Mouse (Mus musculus) megakaryocyte, embryonic 14.5 days (primary cell): ENCODE results near the gene Lhfpl3. TPM values are rescaled to one million over a fixed set of nuclear protein-coding genes. Genes with fewer than 3 reads are reported as not detected.
A peak's percentile ranks its signal among the peaks of the same experiment; 100 is the strongest.
"Not testable (repeated sequence)": the region's sequence is repeated elsewhere in the genome, so short reads cannot be mapped to it uniquely, and the experiment has no call there.

Experiments used
- H3K27me3 ChIP-seq: replicated peaks from 2 replicates; pipeline ENCODE3; 2012; ENCODE audit warnings: inconsistent platforms
- H3K36me3 ChIP-seq: replicated peaks from 2 replicates; pipeline ENCODE3; 2012; ENCODE audit warnings: low read length, inconsistent platforms, mixed read lengths
- H3K4me1 ChIP-seq: 2 replicates; pipeline ENCODE4 v1.6.1; 2012; ENCODE audit warnings: inconsistent platforms
- H3K4me3 ChIP-seq: replicated peaks from 2 replicates; pipeline ENCODE3; 2012; ENCODE audit warnings: moderate library complexity, mild to moderate bottlenecking, inconsistent platforms
- H3K9me3 ChIP-seq: 2 replicates; pipeline ENCODE4 v1.6.1; 2012; ENCODE audit warnings: inconsistent platforms
- FLI1 ChIP-seq: IDR thresholded peaks from 2 replicates; pipeline ENCODE4 v1.6.1; 2012; ENCODE audit warnings: low read length, inconsistent platforms, mixed read lengths
- GATA1 ChIP-seq: IDR thresholded peaks from 3 replicates; pipeline ENCODE4 v1.6.1; 2012; ENCODE audit warnings: mixed read lengths, low read length, inconsistent platforms, borderline replicate concordance
- polyA plus RNA-seq: library from polyadenylated mRNA; stranded (reverse); fragments of >175 nt; gene quantifications from 2 replicates; pipeline ENCODE4 v1.2.3, GENCODE M21; 2012; ENCODE audit warnings: low replicate concordance; ENCODE audit not compliant: insufficient read depth

Lhfpl3 gene
- polyA plus RNA-seq: not detected in 2 replicates

DNA sequence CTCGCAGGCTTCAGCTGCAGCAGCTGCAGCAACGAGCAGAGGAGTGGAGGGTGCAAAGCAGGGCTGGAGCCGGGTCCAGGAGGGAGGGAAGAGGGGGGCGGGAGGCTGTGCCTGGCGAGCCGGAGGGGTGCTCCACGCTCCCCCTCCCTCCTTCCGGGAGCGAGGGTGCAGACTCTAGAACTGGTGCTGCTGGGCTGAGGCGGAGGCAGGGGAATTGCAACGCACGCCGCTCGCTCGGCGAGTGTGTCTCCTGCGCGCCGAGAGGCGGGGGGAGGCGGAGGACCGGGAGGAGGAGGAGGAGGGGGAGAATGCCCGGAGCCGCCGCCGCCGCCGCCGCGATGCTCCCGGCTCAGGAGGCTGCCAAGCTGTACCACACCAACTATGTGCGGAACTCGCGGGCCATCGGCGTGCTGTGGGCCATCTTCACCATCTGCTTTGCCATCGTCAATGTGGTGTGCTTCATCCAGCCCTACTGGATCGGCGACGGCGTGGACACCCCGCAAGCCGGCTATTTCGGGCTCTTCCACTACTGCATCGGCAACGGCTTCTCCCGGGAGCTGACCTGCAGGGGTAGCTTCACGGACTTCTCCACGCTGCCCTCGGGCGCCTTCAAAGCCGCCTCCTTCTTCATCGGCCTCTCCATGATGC, at the start of gene Lhfpl3:
TSS of gene Lhfpl3 (plus strand) at position 175 of the 648 bp plus-strand sequence.
- H3K9me3 ChIP-seq: 0 out of 2 replicates have a peak, but pooled peaks cover 4% of the 10 kb centered on the region
- H3K27me3 ChIP-seq: peaks cover 44% of the 10 kb centered on the region
- H3K4me1 ChIP-seq: peaks cover 26% of the 10 kb centered on the region
- no peaks in the 10 kb centered on the region for H3K36me3 ChIP-seq
- no peak for TF ChIP-seq FLI1
- no peak for TF ChIP-seq GATA1
- H3K4me3 ChIP-seq: peak within 1 kb of the TSS; percentile 87

DNA sequence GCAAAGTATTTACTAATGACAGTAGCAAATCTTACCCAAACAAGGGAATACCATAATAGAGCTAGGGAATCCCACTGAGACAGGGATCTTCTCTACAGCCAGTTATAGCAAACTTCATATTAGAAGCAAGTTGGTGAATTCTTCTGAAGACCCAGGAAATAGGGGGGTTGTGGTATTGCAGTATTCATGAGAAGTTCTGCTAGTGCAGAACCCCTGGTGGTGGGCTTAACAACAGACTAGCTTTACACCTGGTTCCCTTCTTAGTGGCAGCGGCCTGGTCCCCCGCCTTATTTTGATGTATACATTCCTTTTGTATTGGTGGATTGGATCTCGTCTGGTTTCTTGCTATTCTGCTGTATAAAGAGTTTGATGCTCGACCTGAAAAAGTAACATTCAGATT, 39.6 kb upstream of the Lhfpl3 start:
- not testable (repeated sequence) for H3K27me3 ChIP-seq, H3K4me1 ChIP-seq, H3K4me3 ChIP-seq, H3K36me3 ChIP-seq
- H3K9me3 ChIP-seq: peaks cover 11% of the 10 kb centered on the region

DNA sequence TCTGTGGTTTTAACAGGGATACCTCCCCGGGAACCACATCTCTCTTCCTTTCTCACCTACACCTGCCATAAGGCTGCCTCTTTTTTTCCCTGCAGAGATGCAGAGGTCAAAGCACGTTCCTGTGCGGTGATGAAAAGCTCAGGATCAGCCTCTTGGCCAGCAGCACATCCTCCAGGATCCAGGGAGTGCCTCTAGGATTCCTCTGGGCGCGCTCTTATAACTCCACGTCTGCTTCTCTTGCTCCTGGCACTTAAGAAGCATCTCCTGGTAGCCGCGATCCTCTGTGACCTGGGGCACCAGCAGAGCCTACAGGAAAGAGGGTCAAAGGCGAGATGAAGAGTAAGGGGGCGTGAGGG, 352 bp upstream of the Lhfpl3 start:
- Histone ChIP-seq H3K9me3 (0 out of 2 replicates have a peak, but pooled peaks cover 4% of the 10 kb centered on the region), H3K4me3 (peak overlapping the region; percentile 87), H3K27me3 (peaks cover 44% of the 10 kb centered on the region), H3K36me3 (no peaks in the 10 kb centered on the region), H3K4me1 (peaks cover 26% of the 10 kb centered on the region)
- TF ChIP-seq FLI1: no peak
- no peak for TF ChIP-seq GATA1

DNA sequence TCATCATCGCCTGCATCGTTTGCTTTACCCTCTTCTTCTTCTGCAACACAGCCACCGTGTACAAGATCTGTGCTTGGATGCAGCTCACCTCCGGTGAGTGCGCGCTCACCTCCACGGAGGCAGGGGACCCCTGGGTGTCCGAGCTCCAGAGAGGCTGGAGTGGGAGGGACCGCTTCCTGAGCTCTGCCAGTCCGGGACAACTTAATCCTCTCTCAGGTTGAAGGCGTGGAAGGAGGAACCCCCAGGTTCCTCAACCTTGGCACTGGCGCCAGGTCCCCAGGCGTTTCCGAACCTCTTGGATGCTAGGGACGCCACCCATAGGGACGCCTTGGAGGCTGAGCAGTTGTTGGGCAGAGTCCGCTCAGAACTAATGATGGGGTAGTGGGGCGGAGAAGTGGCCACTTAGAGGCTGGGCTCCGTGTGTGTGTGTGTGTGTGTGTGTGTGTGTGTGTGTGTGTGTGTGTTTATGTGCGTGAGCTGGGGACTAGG, 718 bp downstream of the Lhfpl3 start:
- TF ChIP-seq GATA1: no peak
- no peak for TF ChIP-seq FLI1

DNA sequence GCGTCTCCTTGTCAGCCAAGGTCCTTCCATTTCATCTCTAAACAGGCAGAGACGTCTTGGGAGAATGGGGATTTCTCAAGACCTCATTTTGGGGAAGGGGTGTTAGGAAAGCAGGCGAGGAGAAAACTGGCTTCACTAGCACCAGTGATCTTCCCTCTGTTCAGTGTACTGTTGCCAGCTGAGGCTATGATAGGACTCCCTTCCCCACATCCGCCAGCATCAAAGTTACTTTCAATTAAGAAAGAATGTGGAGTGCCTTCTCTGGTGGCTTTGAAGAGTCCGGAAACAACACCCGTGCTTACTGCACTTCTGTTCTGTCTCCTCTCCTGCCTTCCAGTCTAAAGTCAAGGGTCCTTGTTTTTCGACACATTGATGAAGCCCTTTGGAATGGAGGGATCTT, 1.4 kb downstream of the Lhfpl3 start:
- peaks cover 26% of the 10 kb centered on the region for H3K4me1 ChIP-seq
- TF ChIP-seq FLI1: no peak
- no peak for TF ChIP-seq GATA1
- H3K27me3 ChIP-seq: peaks cover 44% of the 10 kb centered on the region
- H3K9me3 ChIP-seq: 0 out of 2 replicates have a peak, but pooled peaks cover 4% of the 10 kb centered on the region
- peak overlapping the region; percentile 85 for H3K4me3 ChIP-seq
- H3K36me3 ChIP-seq: no peaks in the 10 kb centered on the region

More for the DNA sequence above, 718 bp downstream of the Lhfpl3 start:
- 0 out of 2 replicates have a peak, but pooled peaks cover 4% of the 10 kb centered on the region for H3K9me3 ChIP-seq
- peaks cover 44% of the 10 kb centered on the region for H3K27me3 ChIP-seq
- peak overlapping the region; percentile 87 for H3K4me3 ChIP-seq
- peaks cover 26% of the 10 kb centered on the region for H3K4me1 ChIP-seq
- no peaks in the 10 kb centered on the region for H3K36me3 ChIP-seq

DNA sequence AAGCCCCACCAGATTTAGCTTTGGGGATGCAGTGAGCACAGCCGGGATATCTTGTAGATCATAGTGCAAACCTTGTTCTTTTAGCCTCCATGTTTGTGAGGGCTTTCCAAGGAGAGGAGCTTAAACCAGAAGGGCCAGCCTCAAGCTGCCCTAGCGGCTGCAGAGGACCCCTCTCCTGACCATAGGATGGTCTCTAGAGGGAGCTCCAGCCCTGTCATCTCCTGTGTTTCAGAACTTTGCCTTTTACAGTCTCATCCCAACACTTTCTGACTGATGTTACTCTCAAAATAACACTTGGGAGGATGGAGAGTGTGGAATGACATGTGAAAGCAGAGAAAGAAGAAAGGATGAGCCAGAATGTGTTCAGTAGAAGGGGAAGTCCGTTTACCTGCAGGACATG, 11.4 kb downstream of the Lhfpl3 start:
- H3K9me3 ChIP-seq: no peaks in the 10 kb centered on the region
- no peak overlapping the region for H3K4me3 ChIP-seq
- no peaks in the 10 kb centered on the region for H3K36me3 ChIP-seq
- no peak for TF ChIP-seq FLI1
- TF ChIP-seq GATA1: no peak
- no peaks in the 10 kb centered on the region for H3K4me1 ChIP-seq
- H3K27me3 ChIP-seq: no peaks in the 10 kb centered on the region

DNA sequence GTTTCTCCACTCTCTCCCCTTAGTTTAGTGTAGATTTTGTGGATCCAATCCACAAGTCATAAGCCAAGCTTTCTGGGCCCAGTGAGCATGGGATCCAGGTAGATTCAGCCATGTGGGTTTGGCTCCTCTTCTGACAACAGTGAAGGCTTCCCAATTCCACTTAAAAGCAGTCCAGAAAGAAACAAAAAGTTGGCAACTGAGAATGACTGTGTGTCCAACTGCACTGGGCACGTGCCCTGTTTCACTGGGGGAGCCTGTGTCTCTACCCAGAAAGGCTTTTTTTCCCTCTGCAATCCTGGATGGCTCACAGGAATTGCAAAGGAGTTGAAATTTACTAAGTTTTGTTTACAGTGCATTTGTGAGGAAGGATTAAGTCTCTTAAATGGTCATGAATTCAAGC, 24.9 kb downstream of the Lhfpl3 start:
- H3K4me1 ChIP-seq: no peaks in the 10 kb centered on the region
- TF ChIP-seq GATA1 (no peak), FLI1 (no peak)
- peaks cover 6% of the 10 kb centered on the region for H3K9me3 ChIP-seq
- H3K36me3 ChIP-seq: no peaks in the 10 kb centered on the region
- no peaks in the 10 kb centered on the region for H3K27me3 ChIP-seq
- no peak overlapping the region for H3K4me3 ChIP-seq

DNA sequence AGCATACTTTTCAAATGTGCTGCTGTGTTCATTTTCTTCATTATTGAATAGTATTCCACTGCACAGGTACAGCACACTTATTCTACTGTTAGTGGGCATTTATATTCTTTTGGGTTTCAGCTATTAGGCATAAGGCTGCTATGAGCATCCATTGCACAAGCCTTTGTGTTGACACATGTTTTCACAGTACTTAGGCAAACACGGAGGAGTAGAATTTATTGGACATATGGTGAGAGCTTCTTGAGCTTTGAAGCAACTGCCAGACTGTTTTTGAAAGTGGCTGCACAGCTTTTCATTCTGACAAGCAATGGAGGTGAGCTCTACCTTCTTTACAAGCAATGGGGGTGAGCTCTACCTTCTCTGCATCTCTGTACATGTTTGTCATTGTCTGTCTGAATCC, 49.5 kb downstream of the Lhfpl3 start:
- H3K4me1 ChIP-seq: no peaks in the 10 kb centered on the region
- no peak overlapping the region for H3K4me3 ChIP-seq
- no peaks in the 10 kb centered on the region for H3K9me3 ChIP-seq
- no peak for TF ChIP-seq GATA1
- TF ChIP-seq FLI1: no peak
- H3K27me3 ChIP-seq: no peaks in the 10 kb centered on the region
- H3K36me3 ChIP-seq: no peaks in the 10 kb centered on the region

DNA sequence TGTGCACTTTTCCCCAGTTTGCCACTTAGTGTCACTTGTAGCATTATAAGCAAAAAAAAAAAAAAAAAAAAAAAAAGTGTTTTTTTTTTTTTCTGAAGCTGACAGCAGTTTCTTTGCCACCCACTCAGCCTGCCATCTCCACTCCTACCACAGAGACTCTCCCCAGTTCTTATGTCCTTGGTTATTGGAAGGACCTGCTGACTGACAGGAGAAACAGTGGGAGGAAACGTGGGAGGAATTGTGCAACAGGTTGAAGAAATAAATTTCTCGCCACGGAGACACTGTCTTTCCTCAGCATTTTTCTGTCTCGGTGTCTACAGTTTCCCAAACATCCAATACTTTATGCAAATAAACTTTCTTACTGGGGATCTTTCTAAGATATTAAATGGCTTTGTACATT, 67.6 kb downstream of the Lhfpl3 start:
- no peaks in the 10 kb centered on the region for H3K27me3 ChIP-seq

DNA sequence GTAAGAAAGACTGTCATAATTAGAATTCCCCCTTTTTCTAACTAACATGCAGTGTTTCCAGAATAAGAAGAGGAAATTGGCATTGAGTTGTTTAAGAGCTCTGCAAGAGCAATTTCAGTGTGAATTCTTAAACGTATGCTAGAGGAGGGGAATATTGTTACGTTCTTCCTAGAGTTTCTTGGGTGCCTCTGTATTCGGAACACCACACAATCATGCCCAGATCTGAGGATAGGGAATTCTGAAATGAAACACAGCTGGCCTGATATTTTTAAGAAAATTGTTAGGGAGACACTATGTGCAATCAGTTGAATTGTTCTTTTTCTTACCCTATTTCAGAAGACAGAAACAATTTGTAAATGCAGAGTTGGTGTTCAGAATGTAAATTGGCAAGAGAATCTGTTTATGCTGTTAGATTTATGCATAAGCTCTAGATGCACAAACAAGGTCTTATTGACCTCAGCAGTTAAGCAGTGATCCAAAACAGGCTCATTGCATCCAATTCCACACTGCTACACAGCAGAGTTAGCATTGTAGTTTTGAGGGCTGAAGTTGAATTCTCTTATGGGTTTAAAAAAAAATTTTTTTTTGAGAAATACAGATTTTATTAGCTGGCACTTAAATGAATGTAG, 84.1 kb downstream of the Lhfpl3 start:
- no peak for TF ChIP-seq GATA1
- no peak for TF ChIP-seq FLI1
- H3K36me3 ChIP-seq: no peaks in the 10 kb centered on the region
- H3K4me3 ChIP-seq: no peak overlapping the region
- no peaks in the 10 kb centered on the region for H3K4me1 ChIP-seq
- H3K9me3 ChIP-seq: no peaks in the 10 kb centered on the region
- no peaks in the 10 kb centered on the region for H3K27me3 ChIP-seq

More for the DNA sequence above, 67.6 kb downstream of the Lhfpl3 start:
- Histone ChIP-seq H3K36me3 (no peaks in the 10 kb centered on the region), H3K9me3 (no peaks in the 10 kb centered on the region), H3K4me3 (no peak overlapping the region), H3K4me1 (no peaks in the 10 kb centered on the region)
- TF ChIP-seq FLI1 (no peak), GATA1 (no peak)

DNA sequence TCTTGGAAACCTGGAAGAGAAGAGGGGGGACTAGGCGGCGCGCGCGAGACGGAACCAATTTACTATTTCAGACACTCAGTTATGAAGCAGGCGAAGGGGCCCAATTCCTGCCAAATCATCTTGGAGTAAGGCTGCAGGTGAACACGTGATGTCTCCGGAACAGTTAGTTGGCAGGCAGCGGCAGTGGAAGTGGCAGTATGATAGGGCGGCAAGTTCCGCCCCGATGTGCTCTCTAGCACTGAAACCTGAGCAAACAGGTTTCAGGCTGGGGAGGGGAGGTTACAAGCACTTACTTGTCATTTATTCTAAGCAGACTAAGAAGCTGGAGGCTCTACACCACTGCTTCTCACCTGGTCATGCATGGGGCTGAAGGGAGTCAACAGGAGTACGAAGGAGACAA, 105.7 kb downstream of the Lhfpl3 start:
- H3K27me3 ChIP-seq: no peaks in the 10 kb centered on the region
- no peak overlapping the region for H3K4me3 ChIP-seq
- H3K36me3 ChIP-seq: no peaks in the 10 kb centered on the region
- H3K4me1 ChIP-seq: no peaks in the 10 kb centered on the region
- no peaks in the 10 kb centered on the region for H3K9me3 ChIP-seq
- TF ChIP-seq FLI1: no peak
- no peak for TF ChIP-seq GATA1
